Mouse (Mus musculus) 3T3-L1 (cell line): ENCODE measurements at regions not wholly inside any gene's neighbourhood (a gene's known extent, or its start where the extent isn't known, plus 50 kb on each side); places are given as distances from the start of the nearest gene placed in this dataset.

Experiments
- DNase-seq: peaks from one replicate; pipeline ENCODE4 v3.0.0-alpha.2; 2015; ENCODE audit warnings: low read depth, low spot score

GRCm38 (mm10) chr12:106389214-106389613 is 379.2 kb downstream of the Vrk1 start:
- DNase-seq, result no peak

- DNase-seq, result no peak
Observed at GRCm38 (mm10) chr12:106392316-106392715, 382.3 kb downstream of the Vrk1 start.

GRCm38 (mm10) chr12:106399085-106399484 is 389.1 kb downstream of the Vrk1 start:
- no peak for DNase-seq

- DNase-seq, result no peak
Observed at GRCm38 (mm10) chr12:106411075-106411474, 401.0 kb downstream of the Vrk1 start.

GRCm38 (mm10) chr12:106426631-106427030 is 416.6 kb downstream of the Vrk1 start:
- DNase-seq, result no peak

- no peak for DNase-seq
Observed at GRCm38 (mm10) chr12:106429991-106430390, 420.0 kb downstream of the Vrk1 start.

GRCm38 (mm10) chr12:106445151-106445550 is 435.1 kb downstream of the Vrk1 start:
- no peak for DNase-seq

GRCm38 (mm10) chr12:106445976-106446375 is 435.9 kb downstream of the Vrk1 start:
- DNase-seq, result no peak

- DNase-seq, result no peak
Observed at GRCm38 (mm10) chr12:106446876-106447532, 437.0 kb downstream of the Vrk1 start.

- no peak for DNase-seq
Observed at GRCm38 (mm10) chr12:106448551-106448950, 438.5 kb downstream of the Vrk1 start.

- DNase-seq, result no peak
Observed at GRCm38 (mm10) chr12:106453491-106453890, 443.5 kb downstream of the Vrk1 start.

- DNase-seq, result no peak
Observed at GRCm38 (mm10) chr12:106458215-106458614, 448.2 kb downstream of the Vrk1 start.

GRCm38 (mm10) chr12:106460650-106461049 is 450.6 kb downstream of the Vrk1 start:
- no peak for DNase-seq

- no peak for DNase-seq
Observed at GRCm38 (mm10) chr12:106462281-106462680, 452.3 kb downstream of the Vrk1 start.

GRCm38 (mm10) chr12:106464701-106465100 is 454.7 kb downstream of the Vrk1 start:
- no peak for DNase-seq

GRCm38 (mm10) chr12:106468173-106468860 is 458.3 kb downstream of the Vrk1 start:
- no peak for DNase-seq

GRCm38 (mm10) chr12:106474501-106475165 is 464.6 kb downstream of the Vrk1 start:
- DNase-seq, result no peak

GRCm38 (mm10) chr12:106475486-106476050 is 465.5 kb downstream of the Vrk1 start:
- DNase-seq, result no peak

GRCm38 (mm10) chr12:106477040-106477665 is 467.1 kb downstream of the Vrk1 start:
- no peak for DNase-seq

- no peak for DNase-seq
Observed at GRCm38 (mm10) chr12:106477731-106478130, 467.7 kb downstream of the Vrk1 start.

- DNase-seq, result no peak
Observed at GRCm38 (mm10) chr12:106478381-106478781, 468.4 kb downstream of the Vrk1 start.
